Mouse (Mus musculus): ENCODE results near the gene 2700049A03Rik. TPM values are rescaled to one million over a fixed set of nuclear protein-coding genes. Genes with fewer than 3 reads are reported as not detected.

The 2700049A03Rik gene
- polyA plus RNA-seq, 1 experiment from 2014 or later = 15.7 TPM

- 2% methylated on average over 11 of the region's 11 CpGs for WGBS
- ATAC-seq (ENCODE audit: insufficient number of reproducible peaks, low FRiP score, low TSS enrichment, low read depth) = no peak
- Histone ChIP-seq H3K27me3 (no peaks in the 10 kb centered on the region), H3K9me3 (replicated peaks) (no peaks in the 10 kb centered on the region), H3K4me3 (replicated peaks) (peak overlapping the region; percentile 92), H3K36me3 (peaks cover 28% of the 10 kb centered on the region), H3K9ac (peak overlapping the region; percentile 48), H3K4me2 (replicated peaks) (peak overlapping the region; percentile 79), H3K4me1 (peaks cover 17% of the 10 kb centered on the region), H3K27ac (replicated peaks) (no peak overlapping the region; the same call in 1 of the 2 replicates)
Measured at GRCm38 (mm10) chr12:71137686-71138085, 1.0 kb downstream of the 2700049A03Rik start.

- no peaks in the 10 kb centered on the region for H3K9me3 ChIP-seq (replicated peaks)
- no peaks in the 10 kb centered on the region for H3K27me3 ChIP-seq
- H3K4me2 ChIP-seq (replicated peaks) = no peak overlapping the region
- no peak for ATAC-seq (ENCODE audit: insufficient number of reproducible peaks, low FRiP score, low TSS enrichment, low read depth)
- H3K27ac ChIP-seq (replicated peaks) = no peak overlapping the region
- peaks cover 37% of the 10 kb centered on the region for H3K36me3 ChIP-seq
- no peak overlapping the region for H3K4me3 ChIP-seq (replicated peaks)
- peaks cover 17% of the 10 kb centered on the region for H3K4me1 ChIP-seq
- no peak overlapping the region for H3K9ac ChIP-seq
- 77% methylated on average over 5 of the region's 5 CpGs for WGBS
Measured at GRCm38 (mm10) chr12:71139258-71139828, 2.7 kb downstream of the 2700049A03Rik start.

GRCm38 (mm10) chr12:71141189-71141588 lies 4.5 kb downstream of the 2700049A03Rik start:
- no peaks in the 10 kb centered on the region for H3K27me3 ChIP-seq
- no peak overlapping the region for H3K4me2 ChIP-seq (replicated peaks)
- H3K4me1 ChIP-seq = peaks cover 13% of the 10 kb centered on the region
- no peak overlapping the region for H3K9ac ChIP-seq
- ATAC-seq (ENCODE audit: insufficient number of reproducible peaks, low FRiP score, low TSS enrichment, low read depth) = no peak
- no peaks in the 10 kb centered on the region for H3K9me3 ChIP-seq (replicated peaks)
- no peak overlapping the region for H3K27ac ChIP-seq (replicated peaks)
- H3K4me3 ChIP-seq (replicated peaks) = no peak overlapping the region
- peaks cover 42% of the 10 kb centered on the region for H3K36me3 ChIP-seq

GRCm38 (mm10) chr12:71147641-71148040 lies 11.0 kb downstream of the 2700049A03Rik start:
- no peaks in the 10 kb centered on the region for H3K9me3 ChIP-seq (replicated peaks)
- no peak for ATAC-seq (ENCODE audit: insufficient number of reproducible peaks, low FRiP score, low TSS enrichment, low read depth)
- peaks cover 53% of the 10 kb centered on the region for H3K36me3 ChIP-seq
- H3K4me3 ChIP-seq (replicated peaks) = no peak overlapping the region
- H3K4me2 ChIP-seq (replicated peaks) = no peak overlapping the region
- no peak overlapping the region for H3K27ac ChIP-seq (replicated peaks)
- 80% methylated on average over 3 of the region's 3 CpGs for WGBS
- H3K9ac ChIP-seq = no peak overlapping the region
- no peaks in the 10 kb centered on the region for H3K4me1 ChIP-seq
- H3K27me3 ChIP-seq = no peaks in the 10 kb centered on the region

GRCm38 (mm10) chr12:71148801-71149200 lies 12.2 kb downstream of the 2700049A03Rik start:
- H3K27me3 ChIP-seq = no peaks in the 10 kb centered on the region
- no peak overlapping the region for H3K27ac ChIP-seq (replicated peaks)
- H3K36me3 ChIP-seq = peaks cover 49% of the 10 kb centered on the region
- H3K4me3 ChIP-seq (replicated peaks) = no peak overlapping the region
- WGBS = 95% methylated on average over 9 of the region's 9 CpGs
- no peaks in the 10 kb centered on the region for H3K4me1 ChIP-seq
- no peak for ATAC-seq (ENCODE audit: insufficient number of reproducible peaks, low FRiP score, low TSS enrichment, low read depth)
- H3K4me2 ChIP-seq (replicated peaks) = no peak overlapping the region
- H3K9ac ChIP-seq = no peak overlapping the region
- no peaks in the 10 kb centered on the region for H3K9me3 ChIP-seq (replicated peaks)

GRCm38 (mm10) chr12:71149456-71149855 lies 12.8 kb downstream of the 2700049A03Rik start:
- Histone ChIP-seq H3K9me3 (replicated peaks) (no peaks in the 10 kb centered on the region), H3K27ac (replicated peaks) (no peak overlapping the region), H3K4me3 (replicated peaks) (no peak overlapping the region), H3K36me3 (peaks cover 50% of the 10 kb centered on the region), H3K4me1 (no peaks in the 10 kb centered on the region), H3K9ac (no peak overlapping the region), H3K27me3 (no peaks in the 10 kb centered on the region), H3K4me2 (replicated peaks) (no peak overlapping the region)
- ATAC-seq (ENCODE audit: insufficient number of reproducible peaks, low FRiP score, low TSS enrichment, low read depth) = no peak
- 84% methylated on average over 6 of the region's 6 CpGs for WGBS

- Histone ChIP-seq H3K4me2 (replicated peaks) (no peak overlapping the region), H3K36me3 (peaks cover 51% of the 10 kb centered on the region), H3K9ac (no peak overlapping the region), H3K27me3 (no peaks in the 10 kb centered on the region), H3K9me3 (replicated peaks) (no peaks in the 10 kb centered on the region), H3K4me3 (replicated peaks) (no peak overlapping the region), H3K27ac (replicated peaks) (no peak overlapping the region), H3K4me1 (no peaks in the 10 kb centered on the region)
- ATAC-seq (ENCODE audit: insufficient number of reproducible peaks, low FRiP score, low TSS enrichment, low read depth) = no peak
- 95% methylated on average over 8 of the region's 8 CpGs for WGBS
Measured at GRCm38 (mm10) chr12:71150167-71150566, 13.5 kb downstream of the 2700049A03Rik start.

GRCm38 (mm10) chr12:71154979-71155378 lies 18.3 kb downstream of the 2700049A03Rik start:
- Histone ChIP-seq H3K36me3 (peaks cover 67% of the 10 kb centered on the region), H3K27ac (replicated peaks) (no peak overlapping the region), H3K27me3 (no peaks in the 10 kb centered on the region), H3K9ac (no peak overlapping the region), H3K4me1 (no peaks in the 10 kb centered on the region), H3K4me2 (replicated peaks) (no peak overlapping the region), H3K4me3 (replicated peaks) (no peak overlapping the region), H3K9me3 (replicated peaks) (no peaks in the 10 kb centered on the region)
- no peak for ATAC-seq (ENCODE audit: insufficient number of reproducible peaks, low FRiP score, low TSS enrichment, low read depth)
- 94% methylated on average over 6 of the region's 6 CpGs for whole genome bisulfite sequencing

- no peak overlapping the region for H3K27ac ChIP-seq (replicated peaks)
- no peaks in the 10 kb centered on the region for H3K27me3 ChIP-seq
Measured at GRCm38 (mm10) chr12:71157974-71158373, 21.3 kb downstream of the 2700049A03Rik start.

GRCm38 (mm10) chr12:71164410-71164809 lies 27.8 kb downstream of the 2700049A03Rik start:
- no peak overlapping the region for H3K27ac ChIP-seq (replicated peaks)
- H3K27me3 ChIP-seq = no peaks in the 10 kb centered on the region
- H3K4me1 ChIP-seq = no peaks in the 10 kb centered on the region
- H3K9me3 ChIP-seq (replicated peaks) = no peaks in the 10 kb centered on the region
- peaks cover 57% of the 10 kb centered on the region for H3K36me3 ChIP-seq
- H3K9ac ChIP-seq = no peak overlapping the region
- no peak overlapping the region for H3K4me2 ChIP-seq (replicated peaks)
- ATAC-seq (ENCODE audit: insufficient number of reproducible peaks, low FRiP score, low TSS enrichment, low read depth) = no peak
- H3K4me3 ChIP-seq (replicated peaks) = no peak overlapping the region
- 94% methylated on average over 9 of the region's 9 CpGs for WGBS

More at GRCm38 (mm10) chr12:71157974-71158373, 21.3 kb downstream of the 2700049A03Rik start:
- Histone ChIP-seq H3K9me3 (replicated peaks) (no peaks in the 10 kb centered on the region), H3K4me2 (replicated peaks) (no peak overlapping the region), H3K4me3 (replicated peaks) (no peak overlapping the region), H3K36me3 (peaks cover 68% of the 10 kb centered on the region), H3K9ac (no peak overlapping the region), H3K4me1 (no peaks in the 10 kb centered on the region)
- WGBS = 87% methylated on average over 6 of the region's 6 CpGs
- no peak for ATAC-seq (ENCODE audit: insufficient number of reproducible peaks, low FRiP score, low TSS enrichment, low read depth)

GRCm38 (mm10) chr12:71169911-71170310 lies 33.3 kb downstream of the 2700049A03Rik start:
- ATAC-seq (ENCODE audit: insufficient number of reproducible peaks, low FRiP score, low TSS enrichment, low read depth) = no peak
- WGBS = 91% methylated on average over 1 of the region's 1 CpGs
- Histone ChIP-seq H3K4me2 (replicated peaks) (no peak overlapping the region), H3K9ac (no peak overlapping the region), H3K9me3 (replicated peaks) (no peaks in the 10 kb centered on the region), H3K4me1 (no peaks in the 10 kb centered on the region), H3K27ac (replicated peaks) (no peak overlapping the region), H3K36me3 (peaks cover 51% of the 10 kb centered on the region), H3K27me3 (no peaks in the 10 kb centered on the region), H3K4me3 (replicated peaks) (no peak overlapping the region)

- Histone ChIP-seq H3K27me3 (no peaks in the 10 kb centered on the region), H3K36me3 (peaks cover 48% of the 10 kb centered on the region), H3K9ac (no peak overlapping the region), H3K4me3 (replicated peaks) (no peak overlapping the region), H3K9me3 (replicated peaks) (no peaks in the 10 kb centered on the region), H3K4me2 (replicated peaks) (no peak overlapping the region), H3K4me1 (no peaks in the 10 kb centered on the region), H3K27ac (replicated peaks) (no peak overlapping the region)
- no peak for ATAC-seq (ENCODE audit: insufficient number of reproducible peaks, low FRiP score, low TSS enrichment, low read depth)
- 97% methylated on average over 3 of the region's 3 CpGs for WGBS
Measured at GRCm38 (mm10) chr12:71183736-71184135, 47.1 kb downstream of the 2700049A03Rik start.

All from embryonic facial prominence, embryonic 15.5 days (tissue).